Mouse (Mus musculus) embryonic facial prominence, embryonic 15.5 days (tissue): ENCODE measurements around the gene Arhgap31. TPM values are rescaled to one million over a fixed set of nuclear protein-coding genes. Genes with fewer than 3 reads are reported as not detected.

ENCODE experiments used
- ATAC-seq: fragments of 200-750 bp; cut with Nextera tagmentation; 2 replicates; pipeline ENCODE4 v1.8.0; 2017; ENCODE audit warnings: low read depth, moderate TSS enrichment; ENCODE audit not compliant: insufficient number of reproducible peaks, low FRiP score, low TSS enrichment
- H3K27ac ChIP-seq: fragments of 300-500 bp; sonication (generic); replicated peaks from 2 replicates; pipeline ENCODE4 v1.5.1; 2015; ENCODE audit warnings: mild to moderate bottlenecking, inconsistent platforms
- H3K27me3 ChIP-seq: fragments of 300-500 bp; sonication (generic); 2 replicates; pipeline ENCODE4 v1.6.1; 2015; ENCODE audit warnings: inconsistent platforms
- H3K36me3 ChIP-seq: fragments of 300-500 bp; sonication (generic); 2 replicates; pipeline ENCODE4 v1.6.1; 2015; ENCODE audit warnings: mild to moderate bottlenecking, inconsistent platforms
- H3K4me1 ChIP-seq: fragments of 300-500 bp; sonication (generic); 2 replicates; pipeline ENCODE4 v1.6.1; 2015; ENCODE audit warnings: inconsistent platforms
- H3K4me2 ChIP-seq: fragments of 300-500 bp; sonication (generic); replicated peaks from 2 replicates; pipeline ENCODE4 v1.6.1; 2015; ENCODE audit warnings: mild to moderate bottlenecking, inconsistent platforms
- H3K4me3 ChIP-seq: fragments of 300-500 bp; sonication (generic); replicated peaks from 2 replicates; pipeline ENCODE4 v1.5.1; 2015; ENCODE audit warnings: mild to moderate bottlenecking, inconsistent platforms
- H3K9ac ChIP-seq: fragments of 300-500 bp; sonication (generic); 2 replicates; pipeline ENCODE4 v1.6.1; 2015; ENCODE audit warnings: inconsistent platforms
- H3K9me3 ChIP-seq: fragments of 300-500 bp; sonication (generic); replicated peaks from 2 replicates; pipeline ENCODE4 v1.6.1; 2016; ENCODE audit warnings: inconsistent platforms
- WGBS: fragments of 180-500 bp; shearing (Covaris S2); methylation state at CpG from one replicate; pipeline ENCODE4 v1.1.7; 2015; 5-methylcytosine and 5-hydroxymethylcytosine counted together
- polyA plus RNA-seq: library from polyadenylated mRNA; unstranded; fragments of >200 nt; fragmentation: Nextera tagmentation; extraction: Ambion mirVana; gene quantifications from 2 replicates; pipeline ENCODE4 v1.2.1, GENCODE M21; 2015

Arhgap31 gene
- polyA plus RNA-seq, 1 experiment from 2014 or later, result 16.3 TPM

GRCm38 (mm10) chr16:38750803-38751202 is 37.7 kb upstream of the Arhgap31 start:
- H3K9me3 ChIP-seq, result no peaks in the 10 kb centered on the region
- no peaks in the 10 kb centered on the region for H3K27me3 ChIP-seq
- no peak overlapping the region for H3K4me2 ChIP-seq
- H3K4me3 ChIP-seq, result no peak overlapping the region
- 56% methylated on average over 6 of the region's 6 CpGs for WGBS
- H3K4me1 ChIP-seq, result peaks cover 10% of the 10 kb centered on the region; the same call in 1 of the 2 replicates
- no peak overlapping the region for H3K9ac ChIP-seq
- peaks cover 3% of the 10 kb centered on the region; the same call in 1 of the 2 replicates for H3K36me3 ChIP-seq
- ATAC-seq, result no peak; the same call in 1 of the 2 replicates
- H3K27ac ChIP-seq, result no peak overlapping the region

GRCm38 (mm10) chr16:38743941-38744673 is 31.0 kb upstream of the Arhgap31 start:
- Histone ChIP-seq H3K9me3 (no peaks in the 10 kb centered on the region), H3K27ac (no peak overlapping the region), H3K9ac (no peak overlapping the region), H3K4me3 (no peak overlapping the region), H3K27me3 (no peaks in the 10 kb centered on the region), H3K4me2 (no peak overlapping the region), H3K4me1 (peaks cover 6% of the 10 kb centered on the region), H3K36me3 (no peaks in the 10 kb centered on the region)
- WGBS, result 84% methylated on average over 10 of the region's 10 CpGs
- ATAC-seq, result no peak

GRCm38 (mm10) chr16:38742659-38743131 is 29.6 kb upstream of the Arhgap31 start:
- H3K4me3 ChIP-seq, result peak overlapping the region; percentile 73
- peak; percentile 79 for ATAC-seq
- H3K27me3 ChIP-seq, result no peaks in the 10 kb centered on the region
- peak overlapping the region; percentile 77 for H3K27ac ChIP-seq
- H3K9me3 ChIP-seq, result no peaks in the 10 kb centered on the region
- peak overlapping the region; percentile 87 for H3K4me2 ChIP-seq
- no peaks in the 10 kb centered on the region for H3K36me3 ChIP-seq
- H3K4me1 ChIP-seq, result peaks cover 6% of the 10 kb centered on the region
- WGBS, result under 1% methylated on average over 13 of the region's 13 CpGs
- H3K9ac ChIP-seq, result peak overlapping the region; percentile 47

GRCm38 (mm10) chr16:38742113-38742658 is 29.1 kb upstream of the Arhgap31 start, which contains the start of gene B4galt4:
Gene B4galt4, plus strand, starts transcription at chr16:38742264.
- H3K4me3 ChIP-seq, result peak within 1 kb of the TSS; percentile 73
- H3K9me3 ChIP-seq, result no peaks in the 10 kb centered on the region
- peaks cover 6% of the 10 kb centered on the region for H3K4me1 ChIP-seq
- peak within 1 kb of the TSS; percentile 87 for H3K4me2 ChIP-seq
- peak within 1 kb of the TSS; percentile 47 for H3K9ac ChIP-seq
- peak within 1 kb of the TSS; percentile 77 for H3K27ac ChIP-seq
- under 1% methylated on average over 65 of the region's 69 CpGs for WGBS
- no peaks in the 10 kb centered on the region for H3K27me3 ChIP-seq
- peak; percentile 91 for ATAC-seq
- no peaks in the 10 kb centered on the region for H3K36me3 ChIP-seq

GRCm38 (mm10) chr16:38741204-38741903 is 28.3 kb upstream of the Arhgap31 start:
- Histone ChIP-seq H3K4me1 (peaks cover 6% of the 10 kb centered on the region), H3K9ac (no peak overlapping the region), H3K27me3 (no peaks in the 10 kb centered on the region), H3K4me3 (peak overlapping the region; percentile 73), H3K36me3 (no peaks in the 10 kb centered on the region), H3K27ac (no peak overlapping the region), H3K4me2 (peak overlapping the region; percentile 87), H3K9me3 (no peaks in the 10 kb centered on the region)
- no peak for ATAC-seq
- 74% methylated on average over 13 of the region's 13 CpGs for WGBS

GRCm38 (mm10) chr16:38730921-38731320 is 17.8 kb upstream of the Arhgap31 start:
- no peaks in the 10 kb centered on the region for H3K36me3 ChIP-seq
- H3K27ac ChIP-seq, result no peak overlapping the region
- no peak overlapping the region for H3K4me2 ChIP-seq

GRCm38 (mm10) chr16:38729610-38730288 is 16.7 kb upstream of the Arhgap31 start:
- Histone ChIP-seq H3K9me3 (no peaks in the 10 kb centered on the region), H3K36me3 (no peaks in the 10 kb centered on the region), H3K27me3 (no peaks in the 10 kb centered on the region), H3K4me2 (peak overlapping the region; percentile 38), H3K4me1 (peaks cover 10% of the 10 kb centered on the region; the same call in 1 of the 2 replicates), H3K4me3 (peak overlapping the region; percentile 21; the same call in 1 of the 2 replicates), H3K27ac (peak overlapping the region; percentile 60; the same call in 1 of the 2 replicates), H3K9ac (no peak overlapping the region)
- WGBS, result 45% methylated on average over 15 of the region's 15 CpGs
- peak; percentile 43; the same call in 1 of the 2 replicates for ATAC-seq

More at GRCm38 (mm10) chr16:38730921-38731320, 17.8 kb upstream of the Arhgap31 start:
- Histone ChIP-seq H3K4me1 (peaks cover 10% of the 10 kb centered on the region; the same call in 1 of the 2 replicates), H3K4me3 (no peak overlapping the region), H3K9ac (no peak overlapping the region), H3K9me3 (no peaks in the 10 kb centered on the region), H3K27me3 (no peaks in the 10 kb centered on the region)
- WGBS, result 37% methylated on average over 8 of the region's 8 CpGs
- ATAC-seq, result no peak

- 81% methylated on average over 6 of the region's 6 CpGs for WGBS
- no peak for ATAC-seq
Observed at GRCm38 (mm10) chr16:38729139-38729538, 16.1 kb upstream of the Arhgap31 start.

GRCm38 (mm10) chr16:38728576-38729132 is 15.6 kb upstream of the Arhgap31 start:
- 90% methylated on average over 15 of the region's 15 CpGs for WGBS
- ATAC-seq, result no peak
- H3K9me3 ChIP-seq, result no peaks in the 10 kb centered on the region

More at GRCm38 (mm10) chr16:38729139-38729538, 16.1 kb upstream of the Arhgap31 start:
- Histone ChIP-seq H3K36me3 (no peaks in the 10 kb centered on the region), H3K27ac (no peak overlapping the region), H3K27me3 (no peaks in the 10 kb centered on the region), H3K9me3 (no peaks in the 10 kb centered on the region), H3K4me1 (peaks cover 10% of the 10 kb centered on the region; the same call in 1 of the 2 replicates), H3K4me2 (no peak overlapping the region), H3K9ac (no peak overlapping the region), H3K4me3 (no peak overlapping the region)

GRCm38 (mm10) chr16:38724974-38725373 is 11.9 kb upstream of the Arhgap31 start:
- 58% methylated on average over 13 of the region's 13 CpGs for WGBS
- peak; percentile 43; the same call in 1 of the 2 replicates for ATAC-seq
- Histone ChIP-seq H3K9ac (no peak overlapping the region), H3K4me2 (no peak overlapping the region), H3K27me3 (no peaks in the 10 kb centered on the region), H3K9me3 (no peaks in the 10 kb centered on the region), H3K4me1 (peaks cover 2% of the 10 kb centered on the region; the same call in 1 of the 2 replicates), H3K36me3 (no peaks in the 10 kb centered on the region), H3K27ac (no peak overlapping the region), H3K4me3 (no peak overlapping the region)

More at GRCm38 (mm10) chr16:38728576-38729132, 15.6 kb upstream of the Arhgap31 start:
- Histone ChIP-seq H3K4me2 (no peak overlapping the region), H3K27me3 (no peaks in the 10 kb centered on the region), H3K36me3 (no peaks in the 10 kb centered on the region), H3K4me1 (peaks cover 10% of the 10 kb centered on the region; the same call in 1 of the 2 replicates), H3K9ac (no peak overlapping the region), H3K4me3 (no peak overlapping the region), H3K27ac (no peak overlapping the region)
